Mouse (Mus musculus) kidney, embryonic 14.5 days (tissue): ENCODE measurements around the gene Igsf21. TPM values are rescaled to one million over a fixed set of nuclear protein-coding genes. Genes with fewer than 3 reads are reported as not detected.
A peak's percentile ranks its signal among the peaks of the same experiment; 100 is the strongest.

ENCODE experiments used
- ATAC-seq: fragments of 200-750 bp; cut with Nextera tagmentation; 2 replicates; pipeline ENCODE4 v1.8.0; 2017; ENCODE audit warnings: moderate number of reproducible peaks, mild to moderate bottlenecking, moderate TSS enrichment, moderate library complexity; ENCODE audit not compliant: low FRiP score, low TSS enrichment
- H3K27ac ChIP-seq: fragments of 300-500 bp; sonication (generic); 2 replicates; pipeline ENCODE4 v1.5.1; 2014; ENCODE audit warnings: low read depth, mild to moderate bottlenecking, low read length, moderate library complexity, mixed read lengths
- H3K27me3 ChIP-seq: fragments of 300-500 bp; sonication (generic); 2 replicates; pipeline ENCODE4 v1.6.1; 2014; ENCODE audit warnings: mild to moderate bottlenecking, low read length; ENCODE audit not compliant: control insufficient read depth, insufficient read depth
- H3K36me3 ChIP-seq: fragments of 300-500 bp; sonication (generic); 2 replicates; pipeline ENCODE4 v1.6.1; 2014; ENCODE audit warnings: low read length, mixed read lengths; ENCODE audit not compliant: control insufficient read depth, insufficient read depth
- H3K4me1 ChIP-seq: fragments of 300-500 bp; sonication (generic); 2 replicates; pipeline ENCODE4 v1.6.1; 2014; ENCODE audit warnings: low read length, mixed read lengths; ENCODE audit not compliant: control insufficient read depth, insufficient read depth
- H3K4me2 ChIP-seq: fragments of 300-500 bp; sonication (generic); replicated peaks from 2 replicates; pipeline ENCODE4 v1.6.1; 2014; ENCODE audit warnings: low read depth, mild to moderate bottlenecking, low read length
- H3K4me3 ChIP-seq: fragments of 300-500 bp; sonication (generic); 2 replicates; pipeline ENCODE4 v1.5.1; 2014; ENCODE audit warnings: mild to moderate bottlenecking, low read length
- H3K9ac ChIP-seq: fragments of 300-500 bp; sonication (generic); 2 replicates; pipeline ENCODE4 v1.6.1; 2014; ENCODE audit warnings: low read depth, mild to moderate bottlenecking, low read length, moderate library complexity
- H3K9me3 ChIP-seq: fragments of 300-500 bp; sonication (generic); 2 replicates; pipeline ENCODE4 v1.6.1; 2016; ENCODE audit warnings: low read length; ENCODE audit not compliant: control insufficient read depth
- WGBS: fragments of 180-500 bp; shearing (Covaris S2); extraction: QIAGEN DNeasy Blood & Tissue Kit; methylation state at CpG from one replicate; pipeline ENCODE4 v1.1.7; 2014; 5-methylcytosine and 5-hydroxymethylcytosine counted together
- polyA plus RNA-seq: library from polyadenylated mRNA; unstranded; fragments of >200 nt; fragmentation: Nextera tagmentation; extraction: Ambion mirVana; gene quantifications from 2 replicates; pipeline ENCODE4 v1.2.1, GENCODE M21; 2014

The Igsf21 gene
- polyA plus RNA-seq, 1 experiment from 2014 or later: 0.91 TPM

- 22% methylated on average over 22 of the region's 22 CpGs for WGBS
- Histone ChIP-seq H3K27me3 (peaks cover 7% of the 10 kb centered on the region), H3K9ac (no peak overlapping the region), H3K27ac (no peak overlapping the region), H3K9me3 (no peaks in the 10 kb centered on the region), H3K4me2 (no peak overlapping the region), H3K4me3 (no peak overlapping the region), H3K36me3 (no peaks in the 10 kb centered on the region), H3K4me1 (peaks cover 11% of the 10 kb centered on the region; the same call in 1 of the 2 replicates)
- no peak for ATAC-seq
Measured at GRCm38 (mm10) chr4:140220326-140221093, 26.1 kb downstream of the Igsf21 start.

- peaks cover 24% of the 10 kb centered on the region for H3K4me1 ChIP-seq
- H3K27ac ChIP-seq: no peak overlapping the region
- H3K9me3 ChIP-seq: no peaks in the 10 kb centered on the region
- H3K27me3 ChIP-seq: peaks cover 7% of the 10 kb centered on the region
- H3K36me3 ChIP-seq: no peaks in the 10 kb centered on the region
- 53% methylated on average over 17 of the region's 17 CpGs for WGBS
- no peak overlapping the region for H3K4me3 ChIP-seq
- no peak for ATAC-seq
- H3K9ac ChIP-seq: no peak overlapping the region
- no peak overlapping the region for H3K4me2 ChIP-seq
Measured at GRCm38 (mm10) chr4:140218853-140219852, 27.4 kb downstream of the Igsf21 start.

- H3K9me3 ChIP-seq: no peaks in the 10 kb centered on the region
- H3K4me3 ChIP-seq: no peak overlapping the region
- H3K36me3 ChIP-seq: no peaks in the 10 kb centered on the region
- peaks cover 8% of the 10 kb centered on the region for H3K27me3 ChIP-seq
- peaks cover 28% of the 10 kb centered on the region for H3K4me1 ChIP-seq
- no peak overlapping the region for H3K9ac ChIP-seq
- no peak for ATAC-seq
- no peak overlapping the region for H3K27ac ChIP-seq
- WGBS: 79% methylated on average over 5 of the region's 5 CpGs
- H3K4me2 ChIP-seq: no peak overlapping the region
Measured at GRCm38 (mm10) chr4:140218384-140218783, 28.2 kb downstream of the Igsf21 start.

GRCm38 (mm10) chr4:140217934-140218333 lies 28.6 kb downstream of the Igsf21 start:
- Histone ChIP-seq H3K27me3 (peaks cover 5% of the 10 kb centered on the region; the same call in 1 of the 2 replicates), H3K4me1 (peaks cover 28% of the 10 kb centered on the region), H3K36me3 (no peaks in the 10 kb centered on the region), H3K9ac (no peak overlapping the region), H3K4me2 (no peak overlapping the region), H3K27ac (no peak overlapping the region), H3K4me3 (no peak overlapping the region), H3K9me3 (no peaks in the 10 kb centered on the region)
- ATAC-seq: no peak
- WGBS: 82% methylated on average over 8 of the region's 8 CpGs

GRCm38 (mm10) chr4:140216096-140216495 lies 30.5 kb downstream of the Igsf21 start:
- Histone ChIP-seq H3K36me3 (no peaks in the 10 kb centered on the region), H3K9me3 (no peaks in the 10 kb centered on the region), H3K27ac (no peak overlapping the region), H3K4me2 (no peak overlapping the region), H3K9ac (no peak overlapping the region), H3K4me1 (peaks cover 28% of the 10 kb centered on the region), H3K27me3 (0 out of 2 replicates have a peak, but pooled peaks cover 4% of the 10 kb centered on the region), H3K4me3 (no peak overlapping the region)
- WGBS: 89% methylated on average over 8 of the region's 8 CpGs
- ATAC-seq: no peak

- H3K4me1 ChIP-seq: peaks cover 27% of the 10 kb centered on the region
- H3K36me3 ChIP-seq: no peaks in the 10 kb centered on the region
- H3K27me3 ChIP-seq: peaks cover 4% of the 10 kb centered on the region; the same call in 1 of the 2 replicates
- 0 out of 2 replicates have a peak overlapping the region, but pooled peaks have one; percentile 18 for H3K9ac ChIP-seq
- no peak overlapping the region for H3K4me3 ChIP-seq
- H3K9me3 ChIP-seq: no peaks in the 10 kb centered on the region
- ATAC-seq: no peak
- H3K27ac ChIP-seq: no peak overlapping the region
- H3K4me2 ChIP-seq: no peak overlapping the region
- WGBS: 28% methylated on average over 9 of the region's 9 CpGs
Measured at GRCm38 (mm10) chr4:140215205-140215604, 31.4 kb downstream of the Igsf21 start.

- H3K27me3 ChIP-seq: peaks cover 8% of the 10 kb centered on the region
- H3K4me2 ChIP-seq: no peak overlapping the region
- WGBS: 3% methylated on average over 14 of the region's 14 CpGs
- 0 out of 2 replicates have a peak, but pooled peaks have one; percentile 37 for ATAC-seq
- H3K9ac ChIP-seq: 0 out of 2 replicates have a peak overlapping the region, but pooled peaks have one; percentile 18
- H3K4me3 ChIP-seq: no peak overlapping the region
- H3K27ac ChIP-seq: no peak overlapping the region
- H3K9me3 ChIP-seq: no peaks in the 10 kb centered on the region
- peaks cover 23% of the 10 kb centered on the region for H3K4me1 ChIP-seq
- no peaks in the 10 kb centered on the region for H3K36me3 ChIP-seq
Measured at GRCm38 (mm10) chr4:140214406-140214805, 32.2 kb downstream of the Igsf21 start.

- H3K27ac ChIP-seq: no peak overlapping the region
- no peaks in the 10 kb centered on the region for H3K9me3 ChIP-seq
- no peaks in the 10 kb centered on the region for H3K36me3 ChIP-seq
- no peak overlapping the region for H3K4me3 ChIP-seq
- no peak for ATAC-seq
- H3K4me1 ChIP-seq: peaks cover 15% of the 10 kb centered on the region
- H3K27me3 ChIP-seq: peaks cover 13% of the 10 kb centered on the region
- no peak overlapping the region for H3K4me2 ChIP-seq
- 69% methylated on average over 11 of the region's 11 CpGs for WGBS
- no peak overlapping the region for H3K9ac ChIP-seq
Measured at GRCm38 (mm10) chr4:140210129-140210890, 36.3 kb downstream of the Igsf21 start.
